Mouse (Mus musculus) neutrophil, adult 5-6 weeks (primary cell): ENCODE results near the gene Tmem255b. TPM values are rescaled to one million over a fixed set of nuclear protein-coding genes. Genes with fewer than 3 reads are reported as not detected.

Source experiments
- ATAC-seq: fragments of 151-379, 151-347 bp; 2 replicates; pipeline ENCODE4 v1.8.0; 2017; ENCODE audit warnings: mild to moderate bottlenecking, moderate TSS enrichment; ENCODE audit not compliant: insufficient number of reproducible peaks, poor library complexity, low FRiP score, severe bottlenecking; ENCODE audit errors: extremely low read depth
- total RNA-seq: library from RNA; stranded (forward); fragments of 200-1000 nt; gene quantifications from 2 replicates; pipeline ENCODE4 v1.2.3, GENCODE M21; 2017

Tmem255b gene
- total RNA-seq, 1 experiment from 2014 or later: not detected

DNA sequence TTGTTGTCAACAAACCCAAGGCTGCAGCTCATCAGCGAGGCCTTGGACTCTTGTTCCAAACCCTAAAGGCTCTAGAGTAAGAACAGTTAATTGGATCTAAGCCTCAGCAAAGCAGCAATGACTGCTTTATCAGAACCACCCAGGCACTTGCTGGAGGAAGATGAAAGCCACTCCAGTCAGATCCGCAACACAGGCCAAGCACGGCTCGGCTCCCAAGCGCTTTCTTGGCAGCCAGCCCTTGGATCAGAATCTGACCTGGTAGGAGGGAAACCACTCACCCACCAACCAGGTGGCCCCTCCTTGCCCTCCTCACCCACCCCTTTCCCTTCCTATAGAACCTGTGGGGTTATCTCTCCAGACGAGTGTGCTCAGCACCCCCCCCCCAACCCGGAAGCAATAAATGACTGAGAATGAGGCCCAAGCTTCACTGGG, 81.0 kb downstream of the Tmem255b start:
- no peak for ATAC-seq

DNA sequence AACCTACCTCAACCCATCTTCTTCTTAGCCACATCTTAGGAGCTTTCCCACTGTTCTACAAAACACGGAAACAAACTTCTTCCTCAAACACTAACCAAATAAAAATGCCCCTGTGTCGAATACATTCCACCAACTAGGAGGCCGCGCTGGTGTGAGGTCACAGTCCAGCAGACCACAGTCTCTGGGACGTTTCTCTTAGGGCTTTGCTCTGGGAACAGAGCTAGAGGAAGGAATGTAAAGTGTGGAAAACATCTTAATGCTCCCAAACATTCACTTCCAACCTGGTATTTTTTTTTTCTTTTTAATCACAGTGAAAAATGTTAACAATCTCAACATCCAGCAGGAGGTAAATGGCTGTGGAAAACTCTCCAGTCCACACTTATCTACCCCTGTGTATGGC, 81.7 kb downstream of the Tmem255b start:
- ATAC-seq: no peak

DNA sequence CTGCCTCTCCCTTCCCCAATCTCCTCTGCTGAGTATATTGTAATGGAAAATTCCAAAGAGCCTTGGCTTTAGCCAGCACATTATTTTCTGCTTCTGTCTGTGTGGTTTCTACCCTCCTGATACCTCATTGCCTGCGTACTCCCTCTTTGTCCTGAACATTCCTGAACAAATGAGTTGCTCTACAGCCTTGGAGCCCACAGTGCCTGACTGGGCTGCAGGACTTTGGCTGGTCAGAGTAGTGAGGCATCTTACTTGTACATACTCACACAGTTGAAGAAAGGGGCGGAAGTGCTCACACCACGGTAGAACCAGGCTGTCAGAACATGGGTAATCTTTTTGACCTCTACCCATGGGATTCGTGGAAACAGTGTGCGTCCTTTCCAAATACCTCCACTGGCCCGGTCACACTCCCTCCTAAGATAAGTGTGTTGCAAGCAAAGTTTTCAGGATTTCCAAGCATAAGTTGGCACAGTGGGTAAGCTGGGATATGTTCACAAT, 82.3 kb downstream of the Tmem255b start:
- ATAC-seq: no peak

Other genes starting within 250 kb of the Tmem255b start
- 0.37 and 0.47 TPM in 2 replicates for gene Grtp1, start 234.6 kb upstream of the Tmem255b start, total RNA-seq
- gene Adprhl1, start 181.0 kb upstream of the Tmem255b start, total RNA-seq: not detected in 2 replicates
- 14.9 and 15.6 TPM in 2 replicates for gene Dcun1d2, start 147.1 kb upstream of the Tmem255b start, total RNA-seq
- gene Tmco3, start 147.0 kb upstream of the Tmem255b start, total RNA-seq: 36.2 and 37.1 TPM in 2 replicates
- 24.4 and 26.1 TPM in 2 replicates for gene Tfdp1, start 96.4 kb upstream of the Tmem255b start, total RNA-seq
- not detected in 2 replicates for gene Atp4b, start 38.4 kb upstream of the Tmem255b start, total RNA-seq
- gene Grk1, start 30.1 kb upstream of the Tmem255b start, total RNA-seq: not detected in 2 replicates
- not detected in 2 replicates for gene Gas6, start 59.3 kb downstream of the Tmem255b start, total RNA-seq
- gene 1700029H14Rik, start 127.3 kb downstream of the Tmem255b start, total RNA-seq: 2.3 and 2.9 TPM in 2 replicates
- gene Rasa3, start 242.4 kb downstream of the Tmem255b start, total RNA-seq: 437 and 443 TPM in 2 replicates